Mouse (Mus musculus) right cerebral cortex, postnatal 25 days (tissue): Measurements from ENCODE around the gene Lin7a.

Source experiments
- DNase-seq: peaks from one replicate; pipeline ENCODE4 v3.0.0; 2022

Gene Lin7a

DNA sequence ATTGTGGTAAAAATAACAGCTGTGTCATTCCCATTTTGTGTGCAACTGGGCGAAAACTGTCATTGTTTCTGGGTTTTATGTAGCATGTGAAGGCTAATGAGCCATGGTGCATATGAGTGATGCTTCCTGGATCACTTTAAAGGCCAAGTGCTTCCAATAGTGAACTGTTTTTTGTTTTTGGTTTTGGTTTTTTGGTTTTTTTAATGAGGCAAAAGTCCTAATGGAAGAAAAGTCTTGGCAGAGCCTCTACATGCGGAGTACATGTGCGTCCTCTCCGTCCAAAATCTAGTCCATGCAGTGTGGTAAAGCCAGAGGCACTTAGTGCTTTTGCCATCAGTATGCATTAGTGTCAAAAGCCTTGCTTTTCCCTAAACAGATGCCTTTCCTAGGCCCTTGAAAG, 69.7 kb downstream of the Lin7a start:
- no peak for DNase-seq

DNA sequence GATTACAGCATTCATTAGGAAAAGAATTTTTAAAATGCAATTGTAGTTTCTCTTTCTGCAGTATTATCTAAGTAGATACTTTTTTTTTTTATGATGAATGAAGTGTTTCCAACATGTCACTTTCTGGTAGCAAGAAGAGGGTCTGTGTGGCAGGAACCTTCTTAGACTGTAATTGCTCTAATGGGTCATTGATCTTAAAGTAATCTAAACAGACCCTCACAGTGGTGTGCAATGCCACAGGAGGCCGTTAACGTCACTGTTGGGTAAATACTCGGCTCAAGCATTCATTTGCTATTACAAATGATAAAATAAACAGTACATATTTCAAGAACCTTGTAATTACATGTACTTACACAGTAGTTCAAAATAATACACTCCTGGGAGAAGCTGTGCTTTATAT, 72.7 kb downstream of the Lin7a start:
- no peak for DNase-seq

DNA sequence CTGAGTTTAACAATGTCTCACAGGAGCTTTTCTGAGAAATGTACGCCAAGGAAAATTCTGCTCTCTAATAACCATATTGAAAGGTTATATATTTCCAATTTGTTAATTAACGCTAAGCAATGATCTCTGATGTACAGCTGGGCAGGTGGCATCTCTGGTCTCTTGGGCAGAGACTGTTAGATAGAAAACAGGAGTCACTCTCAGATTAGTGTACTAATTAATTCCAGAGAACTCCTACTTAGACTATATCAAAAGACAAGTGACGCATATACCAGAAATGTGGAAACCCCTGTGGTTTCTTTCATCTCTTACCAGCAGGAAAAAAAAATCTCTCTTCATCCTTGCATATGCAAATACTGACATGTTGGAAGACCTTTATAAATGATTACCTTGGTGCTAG, 76.4 kb downstream of the Lin7a start:
- no peak for DNase-seq

DNA sequence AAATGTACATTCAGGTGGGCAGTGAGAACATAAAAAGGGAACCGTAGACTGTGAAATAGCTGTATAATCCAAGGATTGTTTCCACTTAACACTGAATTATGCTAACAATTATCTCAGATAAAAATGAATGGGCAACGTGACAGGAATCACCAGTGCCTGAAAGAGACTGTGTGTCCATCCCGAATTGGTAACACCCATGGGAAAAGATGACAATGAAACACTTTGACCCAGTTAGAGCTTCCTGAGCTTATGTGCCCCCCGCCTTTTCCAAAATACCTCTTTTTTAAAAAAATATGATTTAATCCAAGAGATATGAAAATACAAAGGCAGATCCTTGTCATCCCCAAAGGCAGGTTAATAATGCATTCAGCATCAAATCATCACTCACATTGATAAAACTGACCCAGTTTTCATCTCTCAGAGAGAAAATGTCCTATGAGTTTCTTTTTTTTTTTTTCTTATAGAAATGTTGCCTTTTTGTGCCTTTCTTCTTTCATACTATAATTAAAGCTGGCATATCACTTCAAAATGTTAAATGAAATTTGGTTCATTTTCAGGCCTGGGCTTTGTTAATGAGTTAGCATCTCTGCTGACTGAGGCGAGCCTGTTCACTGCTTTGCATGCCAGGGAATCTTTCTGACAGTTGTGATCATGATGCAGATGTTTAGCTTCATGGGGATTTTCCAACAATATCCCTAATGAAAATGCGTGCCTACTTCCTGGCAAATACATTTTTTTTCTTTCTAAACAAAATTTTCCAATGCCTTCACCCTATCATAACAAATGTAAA, 80.4 kb downstream of the Lin7a start:
- DNase-seq = no peak

- no peak for DNase-seq
These were observed 82.0 kb downstream of the Lin7a start for GRCm38 (mm10) chr10:107353483-107353882.

GRCm38 (mm10) chr10:107358443-107359040, 87.1 kb downstream of the Lin7a start:
- DNase-seq = no peak

DNA sequence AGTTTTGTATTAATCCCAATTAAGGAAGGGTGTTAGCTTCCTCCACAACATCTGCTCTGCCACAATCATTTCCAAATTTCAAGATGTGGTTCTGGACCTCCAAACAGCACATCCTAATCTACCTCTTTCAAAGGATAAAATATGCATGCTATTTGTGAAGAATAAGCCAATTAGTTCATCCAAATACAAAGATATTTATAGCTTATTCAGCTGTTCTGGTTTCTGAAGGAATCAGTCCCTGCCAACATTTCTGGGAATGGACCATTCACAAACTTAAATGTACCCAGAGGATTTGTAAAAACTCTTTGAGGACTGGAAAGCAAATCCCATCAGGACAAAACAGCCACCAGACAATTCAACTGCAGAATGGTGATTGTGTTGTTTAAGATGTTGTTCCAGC, 87.8 kb downstream of the Lin7a start:
- no peak for DNase-seq

DNA sequence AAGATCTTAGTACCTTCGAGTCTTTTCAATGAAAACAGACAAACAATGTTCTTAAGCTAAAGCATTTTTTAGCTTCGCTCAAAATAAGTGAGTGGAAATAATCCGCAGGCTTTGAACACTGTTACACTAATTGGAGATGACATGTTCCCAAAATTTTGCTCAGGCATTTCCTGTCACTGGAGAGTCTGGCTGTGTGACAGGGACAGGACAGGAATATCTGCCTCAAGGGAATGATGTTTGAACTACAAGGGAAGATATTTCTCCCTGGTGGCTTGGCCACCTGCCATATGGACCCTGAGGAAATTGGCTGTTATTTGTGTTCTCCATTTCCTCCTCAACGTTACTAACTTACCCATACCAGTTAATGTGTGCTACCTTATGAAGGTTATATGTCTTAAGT, 90.1 kb downstream of the Lin7a start:
- DNase-seq = no peak

DNA sequence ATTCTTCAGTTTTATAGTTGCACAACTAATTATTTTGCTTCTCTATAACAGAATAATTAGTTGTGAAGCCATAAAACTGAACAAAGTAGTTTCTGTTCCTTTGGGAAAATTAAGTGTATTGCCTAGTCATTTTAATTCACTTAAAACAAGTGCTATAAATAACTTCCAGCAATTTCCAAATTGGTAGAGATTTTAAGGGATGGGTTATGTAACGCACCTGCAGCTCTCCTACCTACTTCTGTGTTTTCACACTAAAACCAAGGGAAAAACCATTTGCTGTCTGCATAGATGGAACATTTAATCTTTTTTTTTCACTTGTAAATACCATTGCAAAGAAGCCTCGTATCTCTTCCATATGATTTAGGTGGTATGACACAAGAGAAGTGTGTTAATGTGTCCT, 90.5 kb downstream of the Lin7a start:
- DNase-seq = no peak

GRCm38 (mm10) chr10:107363049-107363816, 91.7 kb downstream of the Lin7a start:
- DNase-seq = no peak

DNA sequence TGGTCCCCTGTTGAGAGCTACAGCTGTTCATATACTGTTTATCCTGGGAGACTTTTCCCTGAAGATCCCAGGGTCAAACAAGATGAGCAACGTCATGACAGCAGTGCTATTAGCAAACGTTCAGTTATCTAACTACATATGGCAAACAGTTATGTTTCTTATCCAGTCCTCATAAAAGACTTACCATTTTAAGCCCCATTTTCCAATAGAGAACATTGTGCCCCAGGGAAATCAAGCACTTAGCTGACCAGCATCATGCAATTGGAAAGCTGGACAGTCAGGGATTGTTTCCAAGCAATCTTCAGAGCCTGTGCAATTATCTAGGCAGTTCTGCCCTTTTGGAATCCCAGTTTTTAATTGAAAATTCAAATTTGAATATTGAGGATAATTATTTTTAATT, 105.7 kb downstream of the Lin7a start:
- no peak for DNase-seq

- DNase-seq = no peak
These were observed 109.8 kb downstream of the Lin7a start for GRCm38 (mm10) chr10:107381143-107381746.

- no peak for DNase-seq
These were observed 112.3 kb downstream of the Lin7a start for GRCm38 (mm10) chr10:107383825-107384224.

GRCm38 (mm10) chr10:107389505-107389904, 118.0 kb downstream of the Lin7a start:
- DNase-seq = peak; percentile 67

DNA sequence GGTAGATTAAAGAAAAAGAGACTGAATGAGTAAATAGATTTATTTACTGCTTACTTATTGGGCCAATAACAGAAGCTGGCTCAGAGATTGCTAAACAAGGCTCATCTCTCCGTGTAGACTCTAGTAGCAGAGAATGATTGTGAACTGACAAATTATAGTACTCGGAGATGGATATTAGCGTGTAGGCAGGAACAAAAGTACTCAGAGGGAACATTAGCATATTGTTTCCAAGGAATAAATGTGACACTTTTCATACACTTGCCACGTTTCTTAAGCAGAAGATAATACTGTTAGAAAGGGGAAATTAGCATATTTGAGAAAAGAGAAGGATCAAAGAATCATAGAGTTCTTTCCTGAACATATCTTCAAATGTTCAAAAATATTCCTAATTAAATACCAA, 133.9 kb downstream of the Lin7a start:
- no peak for DNase-seq

- no peak for DNase-seq
These were observed 146.8 kb downstream of the Lin7a start for GRCm38 (mm10) chr10:107418306-107418705.

DNA sequence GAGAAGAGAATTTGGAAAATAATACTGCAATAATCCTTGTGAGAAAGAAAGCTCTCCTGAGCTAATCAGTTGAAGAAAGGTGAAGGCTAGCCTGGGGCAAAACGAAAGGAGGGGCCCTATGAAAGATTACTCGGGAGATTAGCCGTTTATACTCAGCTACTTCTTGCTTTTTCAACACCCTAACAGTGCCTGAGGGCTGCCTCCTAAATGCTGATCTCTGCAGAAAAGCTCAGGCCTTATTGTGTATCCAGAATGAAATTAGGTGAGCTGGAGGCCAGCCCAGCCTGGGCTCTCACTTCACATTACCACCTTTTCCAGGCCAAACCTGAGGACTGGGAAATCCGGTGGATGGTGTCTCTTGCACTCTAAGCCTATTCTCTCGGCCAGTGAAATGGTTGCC, 165.5 kb downstream of the Lin7a start:
- no peak for DNase-seq

DNA sequence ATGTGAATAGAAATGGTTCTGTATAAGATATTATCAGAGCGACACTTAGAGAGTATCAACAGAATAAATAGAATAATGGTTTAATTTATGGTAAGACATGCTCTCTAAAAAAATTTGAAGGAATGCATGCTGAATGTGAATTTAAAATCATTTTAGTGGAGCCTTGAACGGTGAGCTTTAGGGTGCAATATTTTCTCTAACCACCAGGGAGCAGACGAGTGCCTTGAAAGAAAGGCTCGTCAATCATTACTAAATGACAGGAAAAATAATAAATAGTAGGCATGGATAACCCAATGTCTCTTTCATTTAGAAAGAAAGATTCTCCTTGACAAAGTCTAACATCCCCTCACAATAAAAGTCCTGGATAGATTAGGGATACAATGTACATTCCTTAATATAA, 171.3 kb downstream of the Lin7a start:
- no peak for DNase-seq

GRCm38 (mm10) chr10:107449496-107450330, 178.2 kb downstream of the Lin7a start:
- no peak for DNase-seq

- DNase-seq = no peak
These were observed 196.3 kb downstream of the Lin7a start for GRCm38 (mm10) chr10:107467819-107468218.
